Mouse (Mus musculus) gastrocnemius, postnatal 25 days (tissue): Measurements from ENCODE around the gene Pitpnm3. TPM values are rescaled to one million over a fixed set of nuclear protein-coding genes. Genes with fewer than 3 reads are reported as not detected.
"Not testable (repeated sequence)": the region's sequence is repeated elsewhere in the genome, so short reads cannot be mapped to it uniquely, and the experiment has no call there.

ENCODE experiments used
- DNase-seq: peaks from one replicate; pipeline ENCODE4 v3.0.0; 2022
- long read RNA-seq, 2 experiments: library from polyadenylated mRNA; stranded (forward); transcript quantifications; one replicate each; pipeline ENCODE4 v2.0.0; 2021
- total RNA-seq, 2 experiments: library from RNA; stranded (reverse); gene quantifications; 1 replicate in 1 of 2; 2 replicates in 1 of 2; pipeline ENCODE4 v1.2.3; 2021

The Pitpnm3 gene
- 1 to 10 TPM; 1.8 to 2.6 TPM for total RNA-seq
- long read RNA-seq, experiment 1, partial matches to known transcripts: 0 of 3 reads
- long read RNA-seq, experiment 1, other reads (novel, unspliced or antisense): 3 of 3 reads
- long read RNA-seq, experiment 2: 0 reads

GRCm38 (mm10) chr11:72135383-72136158 lies at the start of gene Pitpnm3:
Gene Pitpnm3, minus strand, starts transcription at chr11:72135778.
- DNase-seq: peak; percentile 40

GRCm38 (mm10) chr11:72184252-72184651 lies 48.7 kb upstream of the Pitpnm3 start:
- DNase-seq: no peak

GRCm38 (mm10) chr11:72181136-72181535 lies 45.6 kb upstream of the Pitpnm3 start:
- no peak for DNase-seq

DNA sequence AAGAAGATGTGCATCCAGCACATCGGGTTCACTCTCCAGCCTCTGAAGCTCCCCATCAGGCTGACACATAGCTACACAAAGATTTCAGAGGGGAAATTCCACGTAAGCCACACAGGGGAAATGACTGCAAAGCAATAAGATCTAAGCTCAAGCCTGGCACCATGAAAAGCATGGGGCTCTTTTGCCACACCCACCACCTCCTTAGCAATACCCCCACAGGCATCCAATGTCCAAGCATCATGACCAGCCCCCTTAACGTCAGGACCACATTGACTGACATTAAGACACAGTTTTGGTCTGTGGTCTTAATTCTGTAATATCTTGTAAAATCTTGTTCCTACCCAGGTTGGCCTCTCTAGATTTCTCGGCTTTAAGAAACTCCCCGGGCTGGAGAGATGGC lies 45.0 kb upstream of the Pitpnm3 start:
- DNase-seq: no peak

GRCm38 (mm10) chr11:72176553-72176952 lies 41.0 kb upstream of the Pitpnm3 start:
- DNase-seq: no peak

DNA sequence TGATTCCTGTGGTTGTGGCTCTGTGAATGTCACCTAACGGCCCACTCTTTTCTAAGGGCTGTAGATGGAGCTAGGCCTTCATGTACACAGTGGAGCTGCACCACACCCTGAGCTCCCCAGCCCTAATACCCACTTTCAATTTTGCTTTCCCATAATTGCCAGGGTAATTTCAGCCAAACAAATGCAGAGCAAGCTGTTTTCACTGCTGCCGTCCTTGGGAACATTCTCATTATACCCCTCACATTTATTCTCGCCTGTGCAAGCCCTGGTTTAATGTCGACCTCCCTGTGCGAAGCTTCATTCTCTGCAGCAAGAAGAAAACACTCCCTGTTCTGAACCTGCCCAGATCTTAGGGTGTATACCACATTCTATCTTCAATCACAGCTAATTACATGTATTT lies 40.4 kb upstream of the Pitpnm3 start:
- DNase-seq: no peak

- DNase-seq: no peak
Observed at GRCm38 (mm10) chr11:72174721-72175120, 39.1 kb upstream of the Pitpnm3 start.

GRCm38 (mm10) chr11:72173506-72173905 lies 37.9 kb upstream of the Pitpnm3 start:
- DNase-seq: no peak

GRCm38 (mm10) chr11:72171906-72172305 lies 36.3 kb upstream of the Pitpnm3 start:
- DNase-seq: not testable (repeated sequence)

DNA sequence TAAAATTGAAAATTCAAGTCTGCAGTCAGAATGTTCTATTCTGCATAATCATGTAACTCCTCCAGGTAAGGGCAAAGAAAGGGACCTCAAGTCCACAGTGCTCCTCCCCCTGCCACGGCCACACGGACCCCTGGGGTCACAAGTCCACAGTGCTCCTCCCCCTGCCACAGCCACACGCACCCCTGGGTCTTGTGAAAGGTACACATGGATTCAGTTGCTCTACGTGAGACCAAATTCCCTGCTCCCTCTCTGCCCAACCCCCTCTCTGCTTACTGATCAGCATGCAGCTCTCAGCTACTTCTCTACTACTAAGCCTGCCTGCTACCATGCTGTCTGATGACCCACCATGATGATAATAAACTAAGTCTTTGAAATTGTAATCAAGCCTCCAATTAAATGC lies 34.3 kb upstream of the Pitpnm3 start:
- DNase-seq: no peak

- no peak for DNase-seq
Observed at GRCm38 (mm10) chr11:72163198-72163597, 27.6 kb upstream of the Pitpnm3 start.

- DNase-seq: no peak
Observed at GRCm38 (mm10) chr11:72156624-72157023, 21.0 kb upstream of the Pitpnm3 start.

DNA sequence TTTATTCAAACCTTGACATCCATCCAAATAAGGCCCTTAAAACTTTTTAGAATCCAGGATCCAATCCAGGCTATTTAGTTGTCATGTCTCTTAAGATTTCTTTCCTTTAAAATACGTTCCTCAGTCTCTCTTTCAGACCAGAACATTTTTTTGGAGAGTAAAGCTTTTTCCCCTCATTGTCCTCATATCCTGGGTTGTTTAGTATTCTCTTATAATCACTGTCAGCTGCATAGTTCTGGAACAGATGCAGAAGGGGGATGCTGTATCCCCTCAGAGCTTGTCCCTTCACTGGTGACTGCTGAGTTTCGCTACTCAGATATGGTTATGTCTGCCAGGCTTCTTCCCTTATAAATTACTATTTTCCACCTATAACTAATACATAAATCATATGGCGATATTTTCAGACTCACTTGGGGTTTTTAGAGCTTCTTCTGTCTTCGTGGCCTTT lies 20.4 kb upstream of the Pitpnm3 start:
- no peak for DNase-seq

DNA sequence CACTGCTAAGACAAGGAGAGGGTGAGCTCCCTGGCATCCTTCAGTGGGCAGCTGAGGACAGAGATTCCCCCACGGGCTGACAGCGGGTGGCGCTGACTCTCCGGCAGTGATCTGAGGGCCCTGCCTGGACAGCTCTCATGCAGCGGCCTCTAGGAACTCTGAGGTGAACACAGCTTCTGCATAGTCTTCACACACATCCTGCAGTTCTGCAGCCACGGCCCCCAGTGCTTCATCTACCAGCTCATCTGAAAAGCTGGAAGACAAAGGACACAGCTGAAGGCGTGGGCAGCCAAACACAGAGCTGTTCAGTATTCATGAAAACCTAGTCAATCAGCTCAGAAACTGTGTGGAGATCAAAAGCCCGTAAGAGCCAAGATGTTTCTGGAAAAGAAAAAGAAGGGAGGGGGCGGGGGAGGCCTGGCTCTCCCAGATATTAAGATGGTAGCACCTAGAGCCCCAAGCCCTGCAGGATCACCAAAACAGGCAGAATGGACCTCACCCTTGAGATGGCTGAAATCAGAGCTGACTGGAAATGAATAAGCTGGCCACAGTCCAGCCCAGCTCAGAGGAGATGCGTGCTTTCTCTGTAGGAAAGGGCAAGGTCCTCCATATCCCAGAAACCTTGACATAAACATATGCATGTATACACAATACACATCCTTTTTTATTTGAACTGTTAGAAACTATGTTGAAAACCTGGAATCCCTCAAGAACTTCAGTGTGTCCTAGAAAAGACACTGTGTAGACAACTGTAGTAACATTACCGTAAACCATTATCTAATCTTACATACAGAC lies 19.8 kb upstream of the Pitpnm3 start:
- DNase-seq: no peak

DNA sequence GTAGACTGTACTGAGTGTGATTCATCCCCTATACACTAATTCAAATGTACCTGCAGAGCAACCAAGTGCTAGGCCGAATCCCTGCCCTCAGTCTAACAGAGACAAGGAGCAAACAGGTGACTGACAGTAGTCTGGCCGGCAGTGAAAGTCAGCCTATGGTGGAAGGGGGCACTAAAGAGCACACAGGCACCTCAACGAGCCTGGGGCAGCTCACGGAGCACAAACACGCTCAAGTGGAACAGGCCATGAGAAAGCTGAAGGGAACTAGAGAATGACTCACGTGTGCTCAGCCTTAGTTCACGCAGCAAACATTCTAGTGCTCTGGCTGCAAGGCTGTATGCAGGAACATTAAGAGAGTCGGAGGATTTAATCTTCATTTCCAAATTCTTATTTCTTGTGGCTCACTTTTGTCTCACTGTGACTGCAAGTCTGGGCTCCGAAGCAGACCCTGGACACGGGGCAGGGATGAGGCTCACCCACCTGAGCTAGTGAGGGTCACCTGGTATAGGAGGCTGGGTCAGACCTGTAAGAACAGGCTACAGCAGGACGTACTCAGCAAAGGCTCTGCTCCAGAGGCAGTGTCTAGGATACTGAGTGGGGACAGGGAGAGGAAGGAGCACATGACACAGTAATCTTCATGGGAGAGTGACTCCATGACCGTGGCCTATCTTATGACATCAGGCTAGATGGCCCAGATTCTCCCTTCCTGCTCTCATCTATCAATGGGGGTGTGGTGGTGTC lies 17.7 kb upstream of the Pitpnm3 start:
- no peak for DNase-seq

DNA sequence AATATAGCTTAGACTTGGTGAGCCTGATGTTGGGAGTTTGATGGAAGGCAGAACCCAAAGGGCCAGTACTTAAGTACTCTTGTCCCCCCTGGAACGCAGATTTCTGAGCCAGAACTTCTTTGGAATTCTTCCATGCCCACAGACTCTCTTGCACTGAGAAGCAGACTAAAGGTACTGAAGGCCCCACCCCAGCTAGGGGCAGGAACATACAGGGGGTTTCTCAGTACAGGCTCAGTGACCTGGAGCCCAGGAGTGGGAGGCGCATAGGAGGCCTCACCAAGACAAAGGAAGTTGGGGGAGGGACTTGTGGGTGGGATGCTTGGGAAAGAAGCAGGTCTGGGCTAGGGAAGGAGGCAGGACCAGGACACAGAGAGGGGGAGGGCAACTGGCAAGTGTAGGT lies 15.5 kb upstream of the Pitpnm3 start:
- DNase-seq: no peak

GRCm38 (mm10) chr11:72147910-72148309 lies 12.3 kb upstream of the Pitpnm3 start:
- DNase-seq: no peak

DNA sequence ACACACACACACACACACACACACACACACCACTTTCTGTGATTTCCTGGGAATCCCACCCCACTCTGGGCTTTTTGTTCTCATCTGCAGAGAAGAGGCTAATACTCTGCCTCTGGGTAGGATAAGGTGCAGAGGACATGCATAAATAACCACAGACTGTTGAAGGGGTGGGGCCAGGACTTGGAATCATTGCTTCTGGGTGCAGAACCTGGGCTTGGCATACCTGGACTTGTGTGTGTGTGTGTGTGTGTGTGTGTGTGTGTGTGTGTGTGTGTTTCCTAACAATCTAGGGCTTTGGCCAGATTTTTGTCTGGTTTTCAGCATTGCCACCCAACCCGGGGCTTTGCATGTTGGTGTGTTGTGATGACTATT lies 10.3 kb upstream of the Pitpnm3 start:
- no peak for DNase-seq

- no peak for DNase-seq
Observed at GRCm38 (mm10) chr11:72145182-72145876, 9.8 kb upstream of the Pitpnm3 start.

DNA sequence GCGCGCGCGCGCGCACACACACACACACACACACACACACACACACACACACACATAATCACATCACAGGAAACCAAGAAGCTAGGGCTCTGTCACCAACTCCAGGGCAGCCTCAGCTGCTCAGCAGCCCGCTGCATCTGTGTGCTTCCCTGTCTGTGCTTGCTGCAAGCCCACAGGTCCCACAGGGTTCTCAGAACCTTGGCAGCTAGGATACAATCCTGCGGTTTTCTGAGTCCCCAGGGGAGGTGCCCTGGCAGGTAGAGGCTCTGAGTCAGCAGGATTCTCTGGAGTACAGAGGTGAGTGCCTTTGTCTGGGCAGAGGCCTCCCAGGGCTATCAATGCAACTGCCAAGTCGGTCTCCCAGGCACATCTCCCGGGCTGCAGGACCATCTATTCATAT lies 7.3 kb upstream of the Pitpnm3 start:
- no peak for DNase-seq

DNA sequence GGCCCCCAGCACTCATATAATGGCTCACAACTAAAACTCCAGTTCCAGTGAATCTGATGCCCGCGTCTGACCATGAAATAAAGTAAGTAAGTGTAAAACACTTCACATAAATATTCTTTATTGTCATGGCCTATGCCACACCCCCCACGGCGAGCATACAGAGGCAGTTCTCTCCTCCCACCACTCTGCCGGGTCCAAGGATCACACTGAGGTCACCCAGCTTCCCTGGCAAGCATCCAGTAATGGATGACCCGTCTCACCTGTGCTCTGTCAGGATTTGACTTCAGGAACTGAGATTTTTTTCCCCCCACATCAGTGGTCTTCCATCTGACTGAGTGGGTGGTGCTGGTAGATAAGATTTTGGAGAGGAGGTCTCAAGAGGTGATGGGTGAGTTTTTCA lies 4.6 kb upstream of the Pitpnm3 start:
- DNase-seq: no peak
